Mouse (Mus musculus) naive thymus-derived CD4-positive, alpha-beta T cell, adult 5 months (primary cell): ENCODE results near the gene Pik3r1. TPM values are rescaled to one million over a fixed set of nuclear protein-coding genes. Genes with fewer than 3 reads are reported as not detected.

Experiments used
- polyA plus RNA-seq: library from polyadenylated mRNA; unstranded; fragments of 100-300 nt; shearing (Covaris generic); gene quantifications from one replicate; pipeline ENCODE4 v1.2.1, GENCODE M21; 2017

The Pik3r1 gene
- 162 TPM for polyA plus RNA-seq

DNA sequence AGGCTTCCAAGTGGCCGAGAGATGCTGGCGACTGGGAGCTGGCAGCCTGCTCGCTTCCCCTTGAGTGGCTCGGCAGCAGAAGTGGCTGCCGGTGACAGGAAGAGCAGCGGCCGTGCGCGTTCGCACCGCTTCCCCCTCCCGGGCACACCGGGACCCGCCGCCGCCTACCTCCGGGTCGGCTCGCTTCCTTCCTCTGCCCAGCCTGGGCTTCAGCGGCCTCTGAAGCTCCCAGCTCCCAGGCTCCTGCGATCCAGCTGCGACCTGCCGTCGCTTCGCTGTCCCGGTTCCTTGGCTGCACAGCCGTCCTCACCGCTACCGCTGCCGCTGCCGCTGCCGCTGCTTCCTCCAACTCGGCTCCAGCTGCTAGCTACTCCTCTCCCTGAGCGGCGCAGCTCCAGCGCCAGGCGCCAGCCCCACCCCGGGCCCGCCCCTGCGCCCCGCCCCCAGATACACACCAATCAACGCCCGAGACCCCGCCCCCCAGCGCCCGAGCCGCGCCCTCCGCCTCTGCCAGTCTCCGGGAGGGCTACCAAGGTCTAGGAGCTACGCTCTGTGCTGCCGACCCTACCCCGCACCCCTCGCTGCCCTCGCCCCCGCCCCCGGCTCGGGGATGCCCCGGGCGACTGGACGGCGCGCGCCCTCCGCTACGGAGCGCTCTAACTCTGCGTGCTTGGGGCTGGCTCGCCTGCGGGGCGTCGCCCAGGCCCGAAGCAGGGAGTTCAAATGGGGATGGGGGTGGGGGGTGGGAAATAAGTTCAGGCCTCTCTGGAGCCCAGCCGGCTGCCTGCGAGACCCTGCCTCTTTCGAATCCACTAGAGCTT, at the start of gene Pik3r1:
Pik3r1 (minus strand) TSS at position 409 of the 821 bp plus-strand sequence.

